Mouse (Mus musculus): ENCODE measurements around the gene Slit3. TPM values are rescaled to one million over a fixed set of nuclear protein-coding genes. Genes with fewer than 3 reads are reported as not detected.

Gene Slit3
- total and polyA plus RNA-seq, 2 experiments from 2014 or later = 6.7 to 23.7 TPM

GRCm38 (mm10) chr11:35728200-35728599 is 607.2 kb downstream of the Slit3 start:
- DNase-seq (ENCODE audit: low spot score) (no peak), ATAC-seq (ENCODE audit: insufficient read depth, low read depth) (no peak)
- Histone ChIP-seq H3K27ac (ENCODE audit: low read depth) (no peak overlapping the region), H3K36me3 (replicated peaks; ENCODE audit: control insufficient read depth, insufficient read depth, low read length) (no peaks in the 10 kb centered on the region), H3K4me2 (ENCODE audit: low read depth, low read length) (no peak overlapping the region), H3K9me3 (replicated peaks; ENCODE audit: control insufficient read depth, low read length) (no peaks in the 10 kb centered on the region), H3K9ac (replicated peaks; ENCODE audit: low read depth, low read length) (no peak overlapping the region), H3K4me1 (ENCODE audit: control insufficient read depth, insufficient read depth) (no peaks in the 10 kb centered on the region), H3K4me3 (ENCODE audit: low read depth, low read length) (no peak overlapping the region), H3K27me3 (ENCODE audit: control insufficient read depth, insufficient read depth, low read length) (no peaks in the 10 kb centered on the region)
- 85% methylated on average over 1 of the region's 1 CpGs for WGBS
- TF ChIP-seq CTCF (IDR thresholded peaks at IDR 0.05; ENCODE audit: low read depth) (no peak), EP300 (IDR thresholded peaks at IDR 0.05; ENCODE audit: low read depth) (no peak)

DNA sequence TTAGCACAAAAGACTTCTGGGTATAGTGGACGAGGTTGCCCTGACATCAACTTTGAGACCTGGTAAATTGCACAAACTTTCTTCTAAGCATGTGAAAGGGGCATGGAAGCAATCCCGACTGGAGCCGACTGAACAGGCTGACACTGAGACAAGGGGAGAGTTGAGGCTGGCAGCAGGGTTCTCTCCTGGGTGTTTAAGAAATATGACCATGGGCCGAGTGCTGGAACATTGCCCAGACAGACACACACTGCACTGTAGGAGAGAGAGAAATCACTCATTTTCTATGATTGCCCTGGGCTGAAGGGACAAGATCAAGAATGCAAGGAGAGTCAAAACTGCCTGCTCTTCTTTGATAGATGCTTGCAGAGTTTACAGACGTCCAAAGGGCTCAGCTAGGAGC is 608.2 kb downstream of the Slit3 start:
- no peak for ATAC-seq (ENCODE audit: insufficient read depth, low read depth)
- no peaks in the 10 kb centered on the region for H3K27me3 ChIP-seq (ENCODE audit: control insufficient read depth, insufficient read depth, low read length)
- no peak for DNase-seq (ENCODE audit: low spot score)
- WGBS = 28% methylated on average over 5 of the region's 5 CpGs
- H3K27ac ChIP-seq (ENCODE audit: low read depth) = no peak overlapping the region
- no peaks in the 10 kb centered on the region for H3K36me3 ChIP-seq (replicated peaks; ENCODE audit: control insufficient read depth, insufficient read depth, low read length)
- no peaks in the 10 kb centered on the region for H3K9me3 ChIP-seq (replicated peaks; ENCODE audit: control insufficient read depth, low read length)
- TF ChIP-seq CTCF (IDR thresholded peaks at IDR 0.05; ENCODE audit: low read depth) (no peak), EP300 (IDR thresholded peaks at IDR 0.05; ENCODE audit: low read depth) (no peak)
- no peak overlapping the region for H3K4me2 ChIP-seq (ENCODE audit: low read depth, low read length)
- no peak overlapping the region for H3K4me3 ChIP-seq (ENCODE audit: low read depth, low read length)
- no peak overlapping the region for H3K9ac ChIP-seq (replicated peaks; ENCODE audit: low read depth, low read length)
- H3K4me1 ChIP-seq (ENCODE audit: control insufficient read depth, insufficient read depth) = no peaks in the 10 kb centered on the region

GRCm38 (mm10) chr11:35732366-35732765 is 611.3 kb downstream of the Slit3 start:
- 29% methylated on average over 1 of the region's 1 CpGs for WGBS
- Histone ChIP-seq H3K4me2 (ENCODE audit: low read depth, low read length) (no peak overlapping the region), H3K9ac (replicated peaks; ENCODE audit: low read depth, low read length) (no peak overlapping the region), H3K4me1 (ENCODE audit: control insufficient read depth, insufficient read depth) (no peaks in the 10 kb centered on the region), H3K36me3 (replicated peaks; ENCODE audit: control insufficient read depth, insufficient read depth, low read length) (no peaks in the 10 kb centered on the region), H3K27ac (ENCODE audit: low read depth) (no peak overlapping the region), H3K27me3 (ENCODE audit: control insufficient read depth, insufficient read depth, low read length) (no peaks in the 10 kb centered on the region), H3K9me3 (replicated peaks; ENCODE audit: control insufficient read depth, low read length) (no peaks in the 10 kb centered on the region), H3K4me3 (ENCODE audit: low read depth, low read length) (no peak overlapping the region)
- no peak for TF ChIP-seq CTCF (IDR thresholded peaks at IDR 0.05; ENCODE audit: low read depth)
- no peak for TF ChIP-seq EP300 (IDR thresholded peaks at IDR 0.05; ENCODE audit: low read depth)
- ATAC-seq (ENCODE audit: insufficient read depth, low read depth) (no peak), DNase-seq (ENCODE audit: low spot score) (no peak)

DNA sequence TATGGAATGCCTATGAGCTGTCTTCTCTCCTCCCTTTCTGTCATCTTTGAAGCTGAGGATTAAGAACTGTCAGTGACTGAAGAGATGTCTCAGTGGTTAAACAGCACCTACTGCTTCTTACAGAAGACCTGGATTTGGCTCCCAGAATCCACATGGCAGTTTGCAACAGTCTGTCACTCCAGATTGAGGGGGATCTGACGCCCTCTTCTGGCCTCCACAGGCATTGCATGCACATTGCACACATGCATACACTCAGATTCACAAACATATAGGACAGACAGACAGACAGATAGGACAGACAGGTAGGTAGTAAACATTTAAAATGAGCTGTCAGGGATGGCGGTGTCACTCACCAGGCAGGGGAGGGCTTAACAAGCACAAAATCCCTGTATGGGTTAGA is 615.8 kb downstream of the Slit3 start:
- Histone ChIP-seq H3K9ac (replicated peaks; ENCODE audit: low read depth, low read length) (no peak overlapping the region), H3K4me1 (ENCODE audit: control insufficient read depth, insufficient read depth) (no peaks in the 10 kb centered on the region), H3K27ac (ENCODE audit: low read depth) (no peak overlapping the region), H3K9me3 (replicated peaks; ENCODE audit: control insufficient read depth, low read length) (no peaks in the 10 kb centered on the region), H3K36me3 (replicated peaks; ENCODE audit: control insufficient read depth, insufficient read depth, low read length) (no peaks in the 10 kb centered on the region), H3K4me2 (ENCODE audit: low read depth, low read length) (no peak overlapping the region), H3K27me3 (ENCODE audit: control insufficient read depth, insufficient read depth, low read length) (no peaks in the 10 kb centered on the region), H3K4me3 (ENCODE audit: low read depth, low read length) (no peak overlapping the region)
- ATAC-seq (ENCODE audit: insufficient read depth, low read depth) (no peak), DNase-seq (ENCODE audit: low spot score) (no peak)
- 58% methylated on average over 2 of the region's 2 CpGs for WGBS
- TF ChIP-seq EP300 (IDR thresholded peaks at IDR 0.05; ENCODE audit: low read depth) = no peak
- no peak for TF ChIP-seq CTCF (IDR thresholded peaks at IDR 0.05; ENCODE audit: low read depth)

- WGBS = 93% methylated on average over 2 of the region's 2 CpGs
- no peaks in the 10 kb centered on the region for H3K27me3 ChIP-seq (ENCODE audit: control insufficient read depth, insufficient read depth, low read length)
- no peak for TF ChIP-seq CTCF (IDR thresholded peaks at IDR 0.05; ENCODE audit: low read depth)
- TF ChIP-seq EP300 (IDR thresholded peaks at IDR 0.05; ENCODE audit: low read depth) = no peak
- no peak overlapping the region for H3K4me2 ChIP-seq (ENCODE audit: low read depth, low read length)
- H3K4me1 ChIP-seq (ENCODE audit: control insufficient read depth, insufficient read depth) = no peaks in the 10 kb centered on the region
- no peaks in the 10 kb centered on the region for H3K9me3 ChIP-seq (replicated peaks; ENCODE audit: control insufficient read depth, low read length)
- no peak for ATAC-seq (ENCODE audit: insufficient read depth, low read depth)
- no peaks in the 10 kb centered on the region for H3K36me3 ChIP-seq (replicated peaks; ENCODE audit: control insufficient read depth, insufficient read depth, low read length)
- H3K27ac ChIP-seq (ENCODE audit: low read depth) = no peak overlapping the region
- no peak overlapping the region for H3K4me3 ChIP-seq (ENCODE audit: low read depth, low read length)
- H3K9ac ChIP-seq (replicated peaks; ENCODE audit: low read depth, low read length) = no peak overlapping the region
- no peak for DNase-seq (ENCODE audit: low spot score)
Observed at GRCm38 (mm10) chr11:35737262-35737661, 616.2 kb downstream of the Slit3 start.

DNA sequence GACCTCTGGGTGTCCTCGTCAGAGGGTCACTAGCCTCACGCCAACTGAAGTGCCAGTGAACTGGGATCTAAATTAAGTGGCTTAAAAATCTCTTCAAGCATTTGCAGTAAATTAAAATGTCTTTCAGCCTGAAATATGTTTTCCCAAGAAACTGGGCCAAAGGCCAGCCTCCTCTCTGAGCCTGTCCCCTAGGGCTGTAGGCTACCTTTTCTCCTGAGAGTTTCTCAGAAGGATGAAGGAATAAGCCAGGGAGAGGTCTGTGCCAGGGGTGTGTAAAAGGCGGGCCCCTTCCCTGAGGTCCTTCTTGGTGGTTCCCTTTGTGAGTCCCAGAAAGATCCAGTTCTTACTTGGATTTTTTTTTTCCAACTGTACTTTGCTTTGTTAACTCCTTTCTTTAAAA is 617.1 kb downstream of the Slit3 start:
- no peak for ATAC-seq (ENCODE audit: insufficient read depth, low read depth)
- TF ChIP-seq CTCF (IDR thresholded peaks at IDR 0.05; ENCODE audit: low read depth) = no peak
- no peak for TF ChIP-seq EP300 (IDR thresholded peaks at IDR 0.05; ENCODE audit: low read depth)

More for the DNA sequence above, 617.1 kb downstream of the Slit3 start:
- Histone ChIP-seq H3K27ac (ENCODE audit: low read depth) (no peak overlapping the region), H3K4me3 (ENCODE audit: low read depth, low read length) (no peak overlapping the region), H3K27me3 (ENCODE audit: control insufficient read depth, insufficient read depth, low read length) (no peaks in the 10 kb centered on the region), H3K4me2 (ENCODE audit: low read depth, low read length) (no peak overlapping the region), H3K36me3 (replicated peaks; ENCODE audit: control insufficient read depth, insufficient read depth, low read length) (no peaks in the 10 kb centered on the region), H3K9me3 (replicated peaks; ENCODE audit: control insufficient read depth, low read length) (no peaks in the 10 kb centered on the region), H3K9ac (replicated peaks; ENCODE audit: low read depth, low read length) (no peak overlapping the region), H3K4me1 (ENCODE audit: control insufficient read depth, insufficient read depth) (no peaks in the 10 kb centered on the region)
- 64% methylated on average over 3 of the region's 3 CpGs for WGBS
- DNase-seq (ENCODE audit: low spot score) = no peak
